Mouse (Mus musculus) neural tube, embryonic 15.5 days (tissue): ENCODE data around the gene Pramef25. TPM values are rescaled to one million over a fixed set of nuclear protein-coding genes. Genes with fewer than 3 reads are reported as not detected.
"Not testable (repeated sequence)": the region's sequence is repeated elsewhere in the genome, so short reads cannot be mapped to it uniquely, and the experiment has no call there.

Experiments
- ATAC-seq: fragments of 200-750 bp; cut with Nextera tagmentation; 2 replicates; pipeline ENCODE4 v1.8.0; 2017; ENCODE audit warnings: mild to moderate bottlenecking, moderate TSS enrichment, moderate library complexity; ENCODE audit not compliant: low FRiP score
- H3K27ac ChIP-seq: fragments of 300-500 bp; sonication (generic); replicated peaks from 2 replicates; pipeline ENCODE4 v1.5.1; 2015; ENCODE audit warnings: mild to moderate bottlenecking, inconsistent platforms
- H3K27me3 ChIP-seq: fragments of 300-500 bp; sonication (generic); replicated peaks from 2 replicates; pipeline ENCODE4 v1.6.1; 2015; ENCODE audit warnings: inconsistent platforms
- H3K36me3 ChIP-seq: fragments of 300-500 bp; sonication (generic); 2 replicates; pipeline ENCODE4 v1.6.1; 2015; ENCODE audit warnings: inconsistent platforms
- H3K4me1 ChIP-seq: fragments of 300-500 bp; sonication (generic); 2 replicates; pipeline ENCODE4 v1.6.1; 2015; ENCODE audit warnings: inconsistent platforms
- H3K4me2 ChIP-seq: fragments of 300-500 bp; sonication (generic); 2 replicates; pipeline ENCODE4 v1.6.1; 2015; ENCODE audit warnings: inconsistent platforms, mild to moderate bottlenecking, moderate library complexity
- H3K4me3 ChIP-seq: fragments of 300-500 bp; sonication (generic); replicated peaks from 2 replicates; pipeline ENCODE4 v1.5.1; 2015; ENCODE audit warnings: mild to moderate bottlenecking, inconsistent platforms
- H3K9ac ChIP-seq: fragments of 300-500 bp; sonication (generic); replicated peaks from 2 replicates; pipeline ENCODE4 v1.6.1; 2015; ENCODE audit warnings: mild to moderate bottlenecking, inconsistent platforms
- H3K9me3 ChIP-seq: fragments of 300-500 bp; sonication (generic); replicated peaks from 2 replicates; pipeline ENCODE4 v1.6.1; 2016; ENCODE audit warnings: inconsistent platforms
- WGBS: fragments of 180-500 bp; shearing (Covaris S2); methylation state at CpG from one replicate; pipeline ENCODE4 v1.1.7; 2015; ENCODE audit warnings: mixed read lengths; 5-methylcytosine and 5-hydroxymethylcytosine counted together
- polyA plus RNA-seq: library from polyadenylated mRNA; unstranded; fragments of >200 nt; fragmentation: Nextera tagmentation; extraction: Ambion mirVana; gene quantifications from 2 replicates; pipeline ENCODE4 v1.2.1, GENCODE M21; 2015

Gene Pramef25
- polyA plus RNA-seq, result not detected in 2 replicates

GRCm38 (mm10) chr4:143950916-143951315 lies at the start of gene Pramef25:
Gene Pramef25, minus strand, starts transcription at chr4:143951016.
- not testable (repeated sequence) for H3K36me3 ChIP-seq, H3K4me2 ChIP-seq, ATAC-seq, H3K9ac ChIP-seq, H3K27ac ChIP-seq, H3K4me3 ChIP-seq, H3K4me1 ChIP-seq, H3K27me3 ChIP-seq
- peaks cover 20% of the 10 kb centered on the region for H3K9me3 ChIP-seq
- WGBS, result 84% methylated on average over 1 of the region's 1 CpGs

- WGBS, result 64% methylated on average over 3 of the region's 3 CpGs
- not testable (repeated sequence) for H3K4me3 ChIP-seq, H3K4me2 ChIP-seq, H3K27ac ChIP-seq, H3K9ac ChIP-seq, ATAC-seq, H3K27me3 ChIP-seq, H3K36me3 ChIP-seq, H3K9me3 ChIP-seq, H3K4me1 ChIP-seq
These were observed 43.5 kb upstream of the Pramef25 start, which contains the start of gene Pramef17 for GRCm38 (mm10) chr4:143994269-143994668. Gene Pramef17, minus strand, starts transcription at chr4:143994369.

GRCm38 (mm10) chr4:143988126-143988525 lies 37.3 kb upstream of the Pramef25 start:
- H3K9me3 ChIP-seq, H3K4me3 ChIP-seq, H3K4me1 ChIP-seq, H3K9ac ChIP-seq, H3K4me2 ChIP-seq, H3K27ac ChIP-seq, ATAC-seq, H3K36me3 ChIP-seq, H3K27me3 ChIP-seq: not testable (repeated sequence)
- WGBS, result 94% methylated on average over 16 of the region's 17 CpGs

- H3K4me2 ChIP-seq, H3K4me3 ChIP-seq, H3K9me3 ChIP-seq, H3K27me3 ChIP-seq, ATAC-seq, H3K27ac ChIP-seq, H3K4me1 ChIP-seq, H3K9ac ChIP-seq, H3K36me3 ChIP-seq: not testable (repeated sequence)
- 97% methylated on average over 12 of the region's 17 CpGs for WGBS
These were observed 36.7 kb upstream of the Pramef25 start for GRCm38 (mm10) chr4:143987475-143987941.

- not testable (repeated sequence) for H3K4me1 ChIP-seq
These were observed 34.9 kb upstream of the Pramef25 start for GRCm38 (mm10) chr4:143985733-143986132.

DNA sequence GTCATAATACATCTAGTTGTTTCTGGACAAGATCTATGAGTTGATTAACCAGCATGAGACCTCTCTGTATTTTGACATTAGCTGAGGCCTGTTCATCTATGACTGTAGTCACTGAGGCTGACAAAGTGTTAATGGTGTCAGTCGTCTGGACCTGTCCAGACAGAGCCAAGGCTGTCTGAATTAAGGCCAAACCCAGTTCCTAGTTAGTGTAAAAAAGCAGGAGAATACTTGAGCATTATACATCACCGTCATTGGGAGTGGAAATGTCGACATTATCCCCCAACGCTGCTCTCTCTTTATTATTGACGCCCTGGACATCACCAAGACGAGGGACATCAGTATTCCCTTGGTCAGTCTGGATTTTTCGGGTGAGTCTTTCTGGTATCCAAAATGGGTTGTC lies 34.3 kb upstream of the Pramef25 start:
- ATAC-seq, H3K4me1 ChIP-seq, H3K27ac ChIP-seq, H3K4me2 ChIP-seq, H3K4me3 ChIP-seq, H3K27me3 ChIP-seq, H3K36me3 ChIP-seq, H3K9ac ChIP-seq, H3K9me3 ChIP-seq: not testable (repeated sequence)
- WGBS, result no CpG with 5 or more reads among the region's 7 CpGs

More at GRCm38 (mm10) chr4:143985733-143986132, 34.9 kb upstream of the Pramef25 start:
- not testable (repeated sequence) for H3K9ac ChIP-seq, ATAC-seq, H3K27me3 ChIP-seq, H3K4me2 ChIP-seq, H3K4me3 ChIP-seq, H3K9me3 ChIP-seq, H3K27ac ChIP-seq, H3K36me3 ChIP-seq
- 92% methylated on average over 4 of the region's 9 CpGs for WGBS

DNA sequence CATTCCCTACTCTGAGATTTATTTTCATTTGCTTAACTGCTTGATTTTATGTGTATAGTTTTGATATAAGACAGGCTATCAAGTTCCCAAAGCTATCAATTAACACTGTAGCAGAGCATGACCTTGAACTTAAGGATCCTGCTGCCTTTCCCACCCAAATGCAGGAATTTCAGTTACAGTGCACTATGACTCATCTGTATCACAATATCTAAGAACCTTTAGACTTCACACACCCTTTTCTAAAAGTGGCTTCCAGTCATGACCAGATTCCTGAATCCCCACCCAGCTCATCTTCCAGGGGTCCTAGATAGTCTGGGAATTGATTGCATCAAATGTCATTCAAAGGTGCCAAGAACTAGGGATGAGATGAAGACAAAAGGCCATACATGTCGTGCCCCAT lies 32.6 kb upstream of the Pramef25 start:
- H3K4me3 ChIP-seq, ATAC-seq, H3K4me2 ChIP-seq, H3K27me3 ChIP-seq, H3K9me3 ChIP-seq, H3K4me1 ChIP-seq, H3K27ac ChIP-seq, H3K9ac ChIP-seq, H3K36me3 ChIP-seq: not testable (repeated sequence)
- 57% methylated on average over 1 of the region's 1 CpGs for WGBS

- not testable (repeated sequence) for H3K36me3 ChIP-seq, H3K27ac ChIP-seq, H3K9me3 ChIP-seq, H3K9ac ChIP-seq, H3K4me1 ChIP-seq, H3K4me2 ChIP-seq, H3K4me3 ChIP-seq, H3K27me3 ChIP-seq, ATAC-seq
- WGBS, result 45% methylated on average over 2 of the region's 2 CpGs
These were observed 16.0 kb upstream of the Pramef25 start, which contains the start of gene Gm13101 for GRCm38 (mm10) chr4:143966850-143967249. Gene Gm13101, minus strand, starts transcription at chr4:143966950.

- H3K4me2 ChIP-seq, H3K27me3 ChIP-seq, H3K4me3 ChIP-seq, H3K9ac ChIP-seq, H3K27ac ChIP-seq, H3K36me3 ChIP-seq, ATAC-seq, H3K9me3 ChIP-seq, H3K4me1 ChIP-seq: not testable (repeated sequence)
- whole genome bisulfite sequencing, result 85% methylated on average over 1 of the region's 1 CpGs
These were observed 50.5 kb downstream of the Pramef25 start, which contains the start of gene Pramef6 for GRCm38 (mm10) chr4:143900280-143900679. Gene Pramef6, minus strand, starts transcription at chr4:143900380.

Other genes starting within 250 kb of the Pramef25 start
- gene Gm13089, start 248.3 kb downstream of the Pramef25 start, polyA plus RNA-seq, result not detected in 2 replicates
- gene Gm13078, start 231.6 kb downstream of the Pramef25 start, polyA plus RNA-seq, result not detected in 2 replicates
- gene Gm13023, start 161.7 kb downstream of the Pramef25 start, polyA plus RNA-seq, result not detected in 2 replicates
- not detected in 2 replicates for gene Gm13084, start 134.9 kb downstream of the Pramef25 start, polyA plus RNA-seq
- gene Gm13103, start 104.5 kb downstream of the Pramef25 start, polyA plus RNA-seq, result not detected in 2 replicates
- not detected in 2 replicates for gene Pramef6, start 50.6 kb downstream of the Pramef25 start, polyA plus RNA-seq
- gene Gm13101, start 15.9 kb upstream of the Pramef25 start, polyA plus RNA-seq, result not detected in 2 replicates
- not detected in 2 replicates for gene Pramef17, start 43.4 kb upstream of the Pramef25 start, polyA plus RNA-seq
- gene Pramel4, start 108.1 kb upstream of the Pramef25 start, polyA plus RNA-seq, result not detected in 2 replicates
- gene Gm13102, start 155.5 kb upstream of the Pramef25 start, polyA plus RNA-seq, result not detected in 2 replicates
- gene Oog3, start 211.6 kb upstream of the Pramef25 start, polyA plus RNA-seq, result not detected in 2 replicates
- gene Oog2, start 239.7 kb upstream of the Pramef25 start, polyA plus RNA-seq, result not detected in 2 replicates